Mouse (Mus musculus): ENCODE measurements around the gene Snd1. TPM values are rescaled to one million over a fixed set of nuclear protein-coding genes. Genes with fewer than 3 reads are reported as not detected.

The Snd1 gene
- total RNA-seq (2014; rRNA removed; ENCODE audit: low replicate concordance) = 101 and 120 TPM in 2 replicates
- 52.2 and 54.7 TPM in 2 replicates for polyA plus RNA-seq (2015; fragmentation: Nextera tagmentation; extraction: Ambion mirVana)

GRCm38 (mm10) chr6:28474839-28475238 is at the start of gene Snd1:
Gene Snd1, plus strand, starts transcription at chr6:28475139.
- peaks cover 5% of the 10 kb centered on the region; the same call in 1 of the 2 replicates for H3K4me1 ChIP-seq (ENCODE audit: control insufficient read depth, insufficient read depth)
- no peak within 1 kb of the TSS for H3K9ac ChIP-seq (replicated peaks; ENCODE audit: low read depth, low read length)
- WGBS = 72% methylated on average over 5 of the region's 5 CpGs
- no peaks in the 10 kb centered on the region for H3K27me3 ChIP-seq (ENCODE audit: control insufficient read depth, insufficient read depth, low read length)
- no peaks in the 10 kb centered on the region for H3K9me3 ChIP-seq (replicated peaks; ENCODE audit: control insufficient read depth, low read length)
- H3K4me3 ChIP-seq (ENCODE audit: low read depth, low read length) = no peak within 1 kb of the TSS
- H3K4me2 ChIP-seq (ENCODE audit: low read depth, low read length) = no peak within 1 kb of the TSS
- TF ChIP-seq CTCF (IDR thresholded peaks at IDR 0.05; ENCODE audit: low read depth) (no peak), EP300 (IDR thresholded peaks at IDR 0.05; ENCODE audit: low read depth) (no peak)
- H3K36me3 ChIP-seq (replicated peaks; ENCODE audit: control insufficient read depth, insufficient read depth, low read length) = no peaks in the 10 kb centered on the region
- ATAC-seq (ENCODE audit: insufficient read depth, low read depth) (no peak), DNase-seq (ENCODE audit: low spot score) (no peak)
- H3K27ac ChIP-seq (ENCODE audit: low read depth) = no peak within 1 kb of the TSS

- TF ChIP-seq CTCF (IDR thresholded peaks at IDR 0.05; ENCODE audit: low read depth) (no peak), EP300 (IDR thresholded peaks at IDR 0.05; ENCODE audit: low read depth) (no peak)
- Histone ChIP-seq H3K9ac (replicated peaks; ENCODE audit: low read depth, low read length) (no peak within 1 kb of the TSS), H3K36me3 (replicated peaks; ENCODE audit: control insufficient read depth, insufficient read depth, low read length) (peaks cover 17% of the 10 kb centered on the region), H3K4me3 (ENCODE audit: low read depth, low read length) (no peak within 1 kb of the TSS), H3K27ac (ENCODE audit: low read depth) (no peak within 1 kb of the TSS), H3K27me3 (ENCODE audit: control insufficient read depth, insufficient read depth, low read length) (no peaks in the 10 kb centered on the region), H3K4me1 (ENCODE audit: control insufficient read depth, insufficient read depth) (peaks cover 11% of the 10 kb centered on the region; the same call in 1 of the 2 replicates), H3K4me2 (ENCODE audit: low read depth, low read length) (no peak within 1 kb of the TSS), H3K9me3 (replicated peaks; ENCODE audit: control insufficient read depth, low read length) (no peaks in the 10 kb centered on the region)
- 76% methylated on average over 3 of the region's 3 CpGs for WGBS
- no peak for ATAC-seq (ENCODE audit: insufficient read depth, low read depth)
- DNase-seq (ENCODE audit: low spot score) = no peak
Observed at GRCm38 (mm10) chr6:28427096-28427839, 47.7 kb upstream of the Snd1 start, which contains the start of gene Fscn3. Gene Fscn3, plus strand, starts transcription at chr6:28427789.

- no peak for DNase-seq (ENCODE audit: low spot score)
- 87% methylated on average over 3 of the region's 3 CpGs for WGBS
- Histone ChIP-seq H3K4me2 (ENCODE audit: low read depth, low read length) (no peak within 1 kb of the TSS), H3K4me1 (ENCODE audit: control insufficient read depth, insufficient read depth) (peaks cover 11% of the 10 kb centered on the region; the same call in 1 of the 2 replicates), H3K9ac (replicated peaks; ENCODE audit: low read depth, low read length) (no peak within 1 kb of the TSS), H3K9me3 (replicated peaks; ENCODE audit: control insufficient read depth, low read length) (no peaks in the 10 kb centered on the region), H3K27me3 (ENCODE audit: control insufficient read depth, insufficient read depth, low read length) (no peaks in the 10 kb centered on the region), H3K36me3 (replicated peaks; ENCODE audit: control insufficient read depth, insufficient read depth, low read length) (peaks cover 17% of the 10 kb centered on the region), H3K4me3 (ENCODE audit: low read depth, low read length) (no peak within 1 kb of the TSS), H3K27ac (ENCODE audit: low read depth) (no peak within 1 kb of the TSS)
- no peak for ATAC-seq (ENCODE audit: insufficient read depth, low read depth)
- TF ChIP-seq CTCF (IDR thresholded peaks at IDR 0.05; ENCODE audit: low read depth) (no peak), EP300 (IDR thresholded peaks at IDR 0.05; ENCODE audit: low read depth) (no peak)
Observed at GRCm38 (mm10) chr6:28428290-28428689, 46.6 kb upstream of the Snd1 start, which contains the start of gene Gcc1. Gene Gcc1, minus strand, starts transcription at chr6:28428390.

GRCm38 (mm10) chr6:28429870-28430269 is 45.1 kb upstream of the Snd1 start:
- no peak for DNase-seq (ENCODE audit: low spot score)
- Histone ChIP-seq H3K9ac (replicated peaks; ENCODE audit: low read depth, low read length) (no peak overlapping the region), H3K4me3 (ENCODE audit: low read depth, low read length) (no peak overlapping the region), H3K4me1 (ENCODE audit: control insufficient read depth, insufficient read depth) (peaks cover 3% of the 10 kb centered on the region; the same call in 1 of the 2 replicates), H3K36me3 (replicated peaks; ENCODE audit: control insufficient read depth, insufficient read depth, low read length) (peaks cover 16% of the 10 kb centered on the region), H3K9me3 (replicated peaks; ENCODE audit: control insufficient read depth, low read length) (no peaks in the 10 kb centered on the region), H3K4me2 (ENCODE audit: low read depth, low read length) (no peak overlapping the region), H3K27ac (ENCODE audit: low read depth) (no peak overlapping the region), H3K27me3 (ENCODE audit: control insufficient read depth, insufficient read depth, low read length) (no peaks in the 10 kb centered on the region)
- ATAC-seq (ENCODE audit: insufficient read depth, low read depth) = no peak
- TF ChIP-seq EP300 (IDR thresholded peaks at IDR 0.05; ENCODE audit: low read depth) = no peak
- no peak for TF ChIP-seq CTCF (IDR thresholded peaks at IDR 0.05; ENCODE audit: low read depth)
- WGBS = 84% methylated on average over 11 of the region's 11 CpGs

- no peak overlapping the region for H3K27ac ChIP-seq (ENCODE audit: low read depth)
- H3K9me3 ChIP-seq (replicated peaks; ENCODE audit: control insufficient read depth, low read length) = no peaks in the 10 kb centered on the region
- no peak for ATAC-seq (ENCODE audit: insufficient read depth, low read depth)
- no peaks in the 10 kb centered on the region for H3K4me1 ChIP-seq (ENCODE audit: control insufficient read depth, insufficient read depth)
- peaks cover 7% of the 10 kb centered on the region; the same call in 1 of the 2 replicates for H3K36me3 ChIP-seq (replicated peaks; ENCODE audit: control insufficient read depth, insufficient read depth, low read length)
- no peak for TF ChIP-seq CTCF (IDR thresholded peaks at IDR 0.05; ENCODE audit: low read depth)
- no peak overlapping the region for H3K4me2 ChIP-seq (ENCODE audit: low read depth, low read length)
- no peak overlapping the region for H3K4me3 ChIP-seq (ENCODE audit: low read depth, low read length)
- no peak for DNase-seq (ENCODE audit: low spot score)
- no peaks in the 10 kb centered on the region for H3K27me3 ChIP-seq (ENCODE audit: control insufficient read depth, insufficient read depth, low read length)
- 66% methylated on average over 10 of the region's 10 CpGs for WGBS
- no peak overlapping the region for H3K9ac ChIP-seq (replicated peaks; ENCODE audit: low read depth, low read length)
Observed at GRCm38 (mm10) chr6:28430795-28431537, 44.0 kb upstream of the Snd1 start.
